Mouse (Mus musculus): Measurements from ENCODE around the gene 1700016H13Rik. TPM values are rescaled to one million over a fixed set of nuclear protein-coding genes. Genes with fewer than 3 reads are reported as not detected.

Gene 1700016H13Rik
- total and polyA plus RNA-seq, 3 experiments: 0.23 to 0.40 TPM; not detected in 1

DNA sequence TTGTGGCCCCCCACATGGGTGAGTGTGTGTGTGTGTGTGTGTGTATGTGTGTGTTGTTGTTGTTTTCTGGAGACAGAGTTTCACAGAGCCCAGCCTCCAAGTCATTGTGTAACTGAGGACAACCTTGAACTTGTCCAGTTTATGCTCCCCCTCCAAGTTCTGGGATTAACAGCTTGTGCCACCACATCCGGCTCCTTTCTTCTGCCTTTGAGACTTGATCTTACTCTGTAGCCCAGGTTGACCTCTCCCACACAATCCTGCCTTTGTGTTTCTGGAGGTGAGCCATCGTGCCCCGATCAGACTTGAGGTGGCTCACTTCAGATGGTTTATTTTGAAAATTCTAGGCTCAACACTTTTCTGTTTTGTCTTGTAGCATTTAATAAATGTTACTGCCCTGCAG lies 26.0 kb upstream of the 1700016H13Rik start:
- no peaks in the 10 kb centered on the region for H3K9me3 ChIP-seq (replicated peaks; ENCODE audit: insufficient read depth, low read length)
- H3K27ac ChIP-seq (ENCODE audit: control insufficient read depth, low read depth, low read length): no peak overlapping the region
- TF ChIP-seq POLR2AphosphoS5 (IDR thresholded peaks at IDR 0.05; ENCODE audit: borderline replicate concordance, low read depth, low read length) (no peak), E2F4 (IDR thresholded peaks at IDR 0.05; ENCODE audit: borderline replicate concordance, low read depth, low read length) (no peak), RAD21 (IDR thresholded peaks at IDR 0.05; ENCODE audit: low read depth, low read length) (no peak), MEF2A (IDR thresholded peaks at IDR 0.05; ENCODE audit: extremely low read depth, insufficient replicate concordance, low read depth, low read length, poor library complexity, severe bottlenecking) (no peak), ZC3H11A (IDR thresholded peaks at IDR 0.05; ENCODE audit: low read depth, low read length) (no peak), GABPA (IDR thresholded peaks at IDR 0.05; ENCODE audit: low read depth, low read length) (no peak)
- no peaks in the 10 kb centered on the region for H3K27me3 ChIP-seq (ENCODE audit: control insufficient read depth in 1 of 2, insufficient read depth in 2 of 2, low read length in 2 of 2)
- H3K4me3 ChIP-seq (ENCODE audit: control insufficient read depth in 1 of 2, insufficient read depth in 1 of 2, low read depth in 2 of 2, low read length in 2 of 2): no peak overlapping the region
- no peak overlapping the region for H3K9ac ChIP-seq (ENCODE audit: control insufficient read depth, low read depth, low read length, poor library complexity, severe bottlenecking)
- H3K4me1 ChIP-seq (ENCODE audit: control insufficient read depth in 1 of 2, insufficient read depth in 2 of 2, low read length in 2 of 2): no peaks in the 10 kb centered on the region
- no peaks in the 10 kb centered on the region for H3K79me2 ChIP-seq (ENCODE audit: control insufficient read depth, insufficient read depth, low read length, poor library complexity)
- DNase-seq (ENCODE audit: low read depth, low spot score): no peak
- no peaks in the 10 kb centered on the region for H3K36me3 ChIP-seq (ENCODE audit: control insufficient read depth in 1 of 2, insufficient read depth in 2 of 2, low read length in 2 of 2)

DNA sequence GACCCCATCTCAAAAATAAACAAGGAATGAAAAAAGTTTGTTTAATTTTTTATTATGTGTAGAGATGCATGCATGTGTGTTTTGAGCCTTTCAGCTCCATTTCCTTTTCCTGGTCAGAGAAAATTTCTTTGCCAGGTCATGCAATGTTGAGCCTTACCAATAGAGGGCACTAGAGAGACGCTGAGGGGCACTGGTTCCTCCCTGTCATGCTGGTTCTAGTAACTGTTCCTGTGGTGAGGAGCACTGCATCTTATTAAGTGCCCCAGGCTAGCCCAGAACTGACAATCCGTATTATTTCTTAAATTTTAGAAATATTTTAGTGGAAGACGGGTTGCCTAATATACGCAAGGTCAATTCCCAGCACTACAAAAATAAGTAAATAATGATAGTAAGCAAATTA lies 24.6 kb upstream of the 1700016H13Rik start:
- no peaks in the 10 kb centered on the region for H3K4me1 ChIP-seq (ENCODE audit: control insufficient read depth in 1 of 2, insufficient read depth in 2 of 2, low read length in 2 of 2)
- H3K27ac ChIP-seq (ENCODE audit: control insufficient read depth, low read depth, low read length): no peak overlapping the region
- H3K27me3 ChIP-seq (ENCODE audit: control insufficient read depth in 1 of 2, insufficient read depth in 2 of 2, low read length in 2 of 2): no peaks in the 10 kb centered on the region
- H3K9me3 ChIP-seq (replicated peaks; ENCODE audit: insufficient read depth, low read length): no peaks in the 10 kb centered on the region
- H3K79me2 ChIP-seq (ENCODE audit: control insufficient read depth, insufficient read depth, low read length, poor library complexity): no peaks in the 10 kb centered on the region
- H3K9ac ChIP-seq (ENCODE audit: control insufficient read depth, low read depth, low read length, poor library complexity, severe bottlenecking): no peak overlapping the region
- no peak overlapping the region for H3K4me3 ChIP-seq (ENCODE audit: control insufficient read depth in 1 of 2, insufficient read depth in 1 of 2, low read depth in 2 of 2, low read length in 2 of 2)
- no peaks in the 10 kb centered on the region for H3K36me3 ChIP-seq (ENCODE audit: control insufficient read depth in 1 of 2, insufficient read depth in 2 of 2, low read length in 2 of 2)
- peak; percentile 82 for DNase-seq (ENCODE audit: low read depth, low spot score)
- TF ChIP-seq TCF12 (IDR thresholded peaks at IDR 0.05; ENCODE audit: low read depth, low read length) (no peak), CTCF (IDR thresholded peaks at IDR 0.05 in 2 of 3, conservative IDR thresholded peaks at IDR 0.05 in 1 of 3; ENCODE audit: control insufficient read depth in 1 of 3, insufficient read depth in 1 of 3, low read depth in 2 of 3, low read length in 3 of 3, poor library complexity in 1 of 3, severe bottlenecking in 1 of 3) (peak; percentile 84 to 99 (median 98)), POLR2A (IDR thresholded peaks at IDR 0.05; ENCODE audit: control insufficient read depth in 1 of 2, insufficient read depth in 1 of 2, low read depth in 1 of 2, low read length in 2 of 2, poor library complexity in 1 of 2) (no peak), HCFC1 (IDR thresholded peaks at IDR 0.05; ENCODE audit: low read depth, low read length) (no peak), SMC3 (IDR thresholded peaks at IDR 0.05; ENCODE audit: low read depth, low read length) (peak; percentile 96), MAFK (IDR thresholded peaks at IDR 0.05; ENCODE audit: borderline replicate concordance, low read depth, low read length) (no peak), BHLHE40 (IDR thresholded peaks at IDR 0.05; ENCODE audit: borderline replicate concordance, low read depth, low read length) (no peak), ELF1 (IDR thresholded peaks at IDR 0.05; ENCODE audit: low read depth, low read length) (0 out of 2 replicates have a peak, but pooled peaks have one; percentile 6), USF2 (IDR thresholded peaks at IDR 0.05; ENCODE audit: borderline replicate concordance in 1 of 2, insufficient read depth in 1 of 2, low read depth in 1 of 2, low read length in 2 of 2) (no peak), ETS1 (IDR thresholded peaks at IDR 0.05; ENCODE audit: low read depth, low read length) (no peak), CHD1 (IDR thresholded peaks at IDR 0.05; ENCODE audit: low read depth, low read length) (no peak), ZMIZ1 (IDR thresholded peaks at IDR 0.05; ENCODE audit: low read depth, low read length) (no peak), EP300 (IDR thresholded peaks at IDR 0.05; ENCODE audit: low read depth in 1 of 2, low read length in 2 of 2) (no peak), TBP (IDR thresholded peaks at IDR 0.05; ENCODE audit: low read depth, low read length) (0 out of 2 replicates have a peak, but pooled peaks have one; percentile 23), NELFE (IDR thresholded peaks at IDR 0.05; ENCODE audit: low read depth, low read length) (no peak), E2F4 (IDR thresholded peaks at IDR 0.05; ENCODE audit: borderline replicate concordance, low read depth, low read length) (no peak), UBTF (IDR thresholded peaks at IDR 0.05; ENCODE audit: borderline replicate concordance, insufficient read depth, low read depth, low read length) (no peak), CHD2 (IDR thresholded peaks at IDR 0.05; ENCODE audit: low read length) (no peak), MXI1 (IDR thresholded peaks at IDR 0.05; ENCODE audit: low read depth, low read length) (no peak), GATA1 (IDR thresholded peaks at IDR 0.05; ENCODE audit: low read depth, low read length) (no peak), KAT2A (conservative IDR thresholded peaks at IDR 0.05; ENCODE audit: low read depth, low read length) (no peak), ZNF384 (IDR thresholded peaks at IDR 0.05; ENCODE audit: low read depth, low read length) (peak; percentile 13; the same call in 1 of the 2 replicates), ZKSCAN1 (IDR thresholded peaks at IDR 0.05; ENCODE audit: low read depth, low read length) (no peak), RAD21 (IDR thresholded peaks at IDR 0.05; ENCODE audit: low read depth, low read length) (peak; percentile 95), ZC3H11A (IDR thresholded peaks at IDR 0.05; ENCODE audit: low read depth, low read length) (peak; percentile 92), MYB (IDR thresholded peaks at IDR 0.05; ENCODE audit: low read depth, low read length) (no peak), MAZ (IDR thresholded peaks at IDR 0.05; ENCODE audit: low read depth, low read length) (no peak), TAL1 (IDR thresholded peaks at IDR 0.05; ENCODE audit: low read length) (no peak), SIN3A (IDR thresholded peaks at IDR 0.05; ENCODE audit: low read length) (no peak)
